Mouse (Mus musculus): Measurements from ENCODE around the gene Stkld1.

- TF ChIP-seq CTCF (IDR thresholded peaks at IDR 0.05; ENCODE audit: low read depth, low read length), result no peak
- TF ChIP-seq GATA1 (IDR thresholded peaks at IDR 0.05; ENCODE audit: borderline replicate concordance, low read length), result no peak
- no peak for TF ChIP-seq TAL1 (conservative IDR thresholded peaks at IDR 0.05; ENCODE audit: low read depth, low read length)
- TF ChIP-seq POLR2AphosphoS5 (IDR thresholded peaks at IDR 0.05; ENCODE audit: insufficient replicate concordance, low read depth, low read length), result peak; percentile 70; the same call in 1 of the 2 replicates
- no peak for TF ChIP-seq GATA2 (IDR thresholded peaks at IDR 0.05; ENCODE audit: borderline replicate concordance, low read depth, low read length)
Measured at GRCm38 (mm10) chr2:26914148-26914941, 19.5 kb upstream of the Stkld1 start.

Data from G1E (cell line).